8 mouse cellular contexts compared by ENCODE assay signal in genomic region chr6:114250311-114250710, GRCm38 (mm10). TPM values are rescaled to one million over a fixed set of nuclear protein-coding genes. Genes with fewer than 3 reads are reported as not detected.
DNase-seq lines count a peak whose midpoint lies in the region.

No protein-coding gene starts in this region.

- no peaks in the 10 kb centered on the region for H3K36me3 ChIP-seq in embryonic facial prominence, embryonic 10.5 days (replicated peaks)

- no peaks in the 10 kb centered on the region for H3K9me3 ChIP-seq in embryonic facial prominence, embryonic 10.5 days

- H3K4me3 ChIP-seq in embryonic facial prominence, embryonic 10.5 days, result no peak overlapping the region

- no peak overlapping the region for H3K27ac ChIP-seq in embryonic facial prominence, embryonic 10.5 days (replicated peaks)

- intact Hi-C loops in heart, postnatal 36 days (cut with DNase I), result loop anchor here (1.0 to 5.0 kb wide), 2 partner anchors 161 to 488 kb away; no protein-coding TSS in a partner anchor

- DNase-seq in ES-CJ7 (ENCODE audit: low read depth, low spot score), result peak; percentile 74
- peak; percentile 67 to 78 for DNase-seq in adrenal gland, postnatal 36 days
- DNase-seq in embryonic facial prominence, embryonic 10.5 days (ENCODE audit: low spot score), result peak; percentile 84
- DNase-seq in heart, postnatal 36 days, result peak; percentile 70 to 78
- peak; percentile 56 to 87 for DNase-seq in layer of hippocampus, adult 8-10 months (ENCODE audit: low spot score in 2 of 2)
- peak; percentile 46 for DNase-seq in lung, postnatal 25 days (ENCODE audit: low spot score)
- peak; percentile 84 to 91 for DNase-seq in right cerebral cortex, adult 2 months (ENCODE audit: low spot score in 2 of 2)
- DNase-seq in urinary bladder, postnatal 25 days (ENCODE audit: low spot score), result peak; percentile 59

- H3K27me3 ChIP-seq in embryonic facial prominence, embryonic 10.5 days (replicated peaks; ENCODE audit: low read depth, poor library complexity, severe bottlenecking), result 0 out of 2 replicates have a peak, but pooled peaks cover 4% of the 10 kb centered on the region

- WGBS in embryonic facial prominence, embryonic 10.5 days, result 6% methylated on average over 5 of the region's 5 CpGs

- H3K4me1 ChIP-seq in embryonic facial prominence, embryonic 10.5 days, result peaks cover 3% of the 10 kb centered on the region; the same call in 1 of the 2 replicates

RNA-seq across cellular contexts. Expression of gene Slc6a1, which starts 32.1 kb away (rescaled TPM):
- not detected for total RNA-seq in adrenal gland, postnatal 36 days (2021)
- 1.4 and 2.4 TPM in 2 replicates for polyA plus RNA-seq in embryonic facial prominence, embryonic 10.5 days (2016; fragmentation: Nextera tagmentation; extraction: Ambion mirVana)
- total RNA-seq in heart, postnatal 36 days (2021), result under 1 TPM; 0.14 to 0.17 TPM
- total RNA-seq in layer of hippocampus, adult 8-10 months (2022), result 100 to 1,000 TPM; 261 to 298 (median 279) TPM

Comparison
In these comparisons a context has a peak if more than half of its experiments do, and no peak if none do; other contexts are left out.
1. RNA of gene Slc6a1, which starts 32.1 kb away (total RNA-seq): 261 to 298 TPM in layer of hippocampus, adult 8-10 months; 0.14 to 0.17 TPM in heart, postnatal 36 days and not detected in adrenal gland, postnatal 36 days; every median in the first group is over 100 times any median in the second.
2. Peak in every context shown above with its lines, with median percentiles within 50 percentile points of each other: DNase-seq.